Mouse (Mus musculus): ENCODE measurements around the gene Ppa1. TPM values are rescaled to one million over a fixed set of nuclear protein-coding genes. Genes with fewer than 3 reads are reported as not detected.

The Ppa1 gene
- polyA plus RNA-seq, 1 experiment from 2014 or later: 213 TPM

- Histone ChIP-seq H3K9ac (no peak overlapping the region), H3K4me2 (no peak overlapping the region), H3K27ac (ENCODE audit: low read depth) (no peak overlapping the region), H3K4me1 (ENCODE audit: insufficient read depth) (no peaks in the 10 kb centered on the region), H3K27me3 (ENCODE audit: insufficient read depth, low read length) (no peaks in the 10 kb centered on the region), H3K4me3 (ENCODE audit: low read depth, low read length) (no peak overlapping the region), H3K9me3 (ENCODE audit: low read depth, low read length) (no peaks in the 10 kb centered on the region), H3K36me3 (ENCODE audit: insufficient read depth) (peaks cover 9% of the 10 kb centered on the region; the same call in 1 of the 2 replicates)
- WGBS: 62% methylated on average over 7 of the region's 7 CpGs
- DNase-seq (no peak), ATAC-seq (ENCODE audit: insufficient read depth) (no peak)
- no peak for TF ChIP-seq CTCF (IDR thresholded peaks at IDR 0.05; ENCODE audit: low read depth)
Measured at GRCm38 (mm10) chr10:61646557-61646956, 1.8 kb upstream of the Ppa1 start.

- H3K4me3 ChIP-seq (ENCODE audit: low read depth, low read length): peak overlapping the region; percentile 87
- no peaks in the 10 kb centered on the region for H3K9me3 ChIP-seq (ENCODE audit: low read depth, low read length)
- H3K4me2 ChIP-seq: peak overlapping the region; percentile 91
- no peak for TF ChIP-seq CTCF (IDR thresholded peaks at IDR 0.05; ENCODE audit: low read depth)
- WGBS: 1% methylated on average over 49 of the region's 49 CpGs
- H3K36me3 ChIP-seq (ENCODE audit: insufficient read depth): peaks cover 28% of the 10 kb centered on the region; the same call in 1 of the 2 replicates
- peak overlapping the region; percentile 76 for H3K27ac ChIP-seq (ENCODE audit: low read depth)
- ATAC-seq (ENCODE audit: insufficient read depth) (peak; percentile 77), DNase-seq (peak; percentile 22)
- peak overlapping the region; percentile 79 for H3K9ac ChIP-seq
- H3K4me1 ChIP-seq (ENCODE audit: insufficient read depth): no peaks in the 10 kb centered on the region
- no peaks in the 10 kb centered on the region for H3K27me3 ChIP-seq (ENCODE audit: insufficient read depth, low read length)
Measured at GRCm38 (mm10) chr10:61648737-61649645, 639 bp downstream of the Ppa1 start.

GRCm38 (mm10) chr10:61654105-61654504 is 5.8 kb downstream of the Ppa1 start:
- no peak overlapping the region for H3K4me2 ChIP-seq

GRCm38 (mm10) chr10:61654691-61655090 is 6.3 kb downstream of the Ppa1 start:
- no peak overlapping the region for H3K27ac ChIP-seq (ENCODE audit: low read depth)
- H3K4me3 ChIP-seq (ENCODE audit: low read depth, low read length): no peak overlapping the region
- no peaks in the 10 kb centered on the region for H3K27me3 ChIP-seq (ENCODE audit: insufficient read depth, low read length)
- no peak for TF ChIP-seq CTCF (IDR thresholded peaks at IDR 0.05; ENCODE audit: low read depth)
- ATAC-seq (ENCODE audit: insufficient read depth) (no peak), DNase-seq (no peak)
- H3K9ac ChIP-seq: no peak overlapping the region
- no peaks in the 10 kb centered on the region for H3K4me1 ChIP-seq (ENCODE audit: insufficient read depth)
- H3K36me3 ChIP-seq (ENCODE audit: insufficient read depth): peaks cover 54% of the 10 kb centered on the region
- H3K4me2 ChIP-seq: no peak overlapping the region
- WGBS: 83% methylated on average over 7 of the region's 7 CpGs
- H3K9me3 ChIP-seq (ENCODE audit: low read depth, low read length): no peaks in the 10 kb centered on the region

More at GRCm38 (mm10) chr10:61654105-61654504, 5.8 kb downstream of the Ppa1 start:
- peaks cover 48% of the 10 kb centered on the region for H3K36me3 ChIP-seq (ENCODE audit: insufficient read depth)
- no peak overlapping the region for H3K9ac ChIP-seq
- DNase-seq: no peak
- no peaks in the 10 kb centered on the region for H3K27me3 ChIP-seq (ENCODE audit: insufficient read depth, low read length)
- no peak for ATAC-seq (ENCODE audit: insufficient read depth)
- H3K4me3 ChIP-seq (ENCODE audit: low read depth, low read length): no peak overlapping the region
- H3K4me1 ChIP-seq (ENCODE audit: insufficient read depth): no peaks in the 10 kb centered on the region
- no peak overlapping the region for H3K27ac ChIP-seq (ENCODE audit: low read depth)
- no peaks in the 10 kb centered on the region for H3K9me3 ChIP-seq (ENCODE audit: low read depth, low read length)
- WGBS: 86% methylated on average over 4 of the region's 4 CpGs
- TF ChIP-seq CTCF (IDR thresholded peaks at IDR 0.05; ENCODE audit: low read depth): no peak

GRCm38 (mm10) chr10:61655188-61655587 is 6.8 kb downstream of the Ppa1 start:
- ATAC-seq (ENCODE audit: insufficient read depth): no peak
- no peaks in the 10 kb centered on the region for H3K9me3 ChIP-seq (ENCODE audit: low read depth, low read length)
- no peak for DNase-seq
- H3K9ac ChIP-seq: no peak overlapping the region
- peaks cover 59% of the 10 kb centered on the region for H3K36me3 ChIP-seq (ENCODE audit: insufficient read depth)
- TF ChIP-seq CTCF (IDR thresholded peaks at IDR 0.05; ENCODE audit: low read depth): no peak
- no peak overlapping the region for H3K27ac ChIP-seq (ENCODE audit: low read depth)
- WGBS: 91% methylated on average over 3 of the region's 3 CpGs
- H3K4me3 ChIP-seq (ENCODE audit: low read depth, low read length): no peak overlapping the region
- no peaks in the 10 kb centered on the region for H3K4me1 ChIP-seq (ENCODE audit: insufficient read depth)
- H3K27me3 ChIP-seq (ENCODE audit: insufficient read depth, low read length): no peaks in the 10 kb centered on the region
- H3K4me2 ChIP-seq: no peak overlapping the region

GRCm38 (mm10) chr10:61656928-61657882 is 8.9 kb downstream of the Ppa1 start:
- no peak overlapping the region for H3K4me2 ChIP-seq
- H3K27me3 ChIP-seq (ENCODE audit: insufficient read depth, low read length): no peaks in the 10 kb centered on the region
- H3K9me3 ChIP-seq (ENCODE audit: low read depth, low read length): no peaks in the 10 kb centered on the region
- peaks cover 65% of the 10 kb centered on the region for H3K36me3 ChIP-seq (ENCODE audit: insufficient read depth)
- ATAC-seq (ENCODE audit: insufficient read depth) (peak; percentile 6; the same call in 1 of the 2 replicates), DNase-seq (no peak)
- H3K4me1 ChIP-seq (ENCODE audit: insufficient read depth): no peaks in the 10 kb centered on the region
- no peak overlapping the region for H3K9ac ChIP-seq
- no peak overlapping the region for H3K4me3 ChIP-seq (ENCODE audit: low read depth, low read length)
- 84% methylated on average over 18 of the region's 18 CpGs for WGBS
- no peak overlapping the region for H3K27ac ChIP-seq (ENCODE audit: low read depth)
- no peak for TF ChIP-seq CTCF (IDR thresholded peaks at IDR 0.05; ENCODE audit: low read depth)
